Mouse (Mus musculus) limb, embryonic 12.5 days (tissue): Measurements from ENCODE around the gene Clcn3. TPM values are rescaled to one million over a fixed set of nuclear protein-coding genes. Genes with fewer than 3 reads are reported as not detected.

Experiments
- ATAC-seq: fragments of 200-750 bp; cut with Nextera tagmentation; 2 replicates; pipeline ENCODE4 v1.8.0; 2017; ENCODE audit warnings: low read depth, moderate TSS enrichment; ENCODE audit not compliant: insufficient number of reproducible peaks, insufficient read depth, low FRiP score, low TSS enrichment
- H3K27ac ChIP-seq: fragments of 300-500 bp; sonication (generic); 2 replicates; pipeline ENCODE4 v1.5.1; 2016; ENCODE audit warnings: mild to moderate bottlenecking, moderate library complexity
- H3K27me3 ChIP-seq: fragments of 300-500 bp; sonication (generic); 2 replicates; pipeline ENCODE4 v1.6.1; 2016; ENCODE audit warnings: mild to moderate bottlenecking, moderate library complexity
- H3K36me3 ChIP-seq: fragments of 300-500 bp; sonication (generic); 2 replicates; pipeline ENCODE4 v1.6.1; 2016; ENCODE audit warnings: mild to moderate bottlenecking, moderate library complexity
- H3K4me1 ChIP-seq: fragments of 300-500 bp; sonication (generic); replicated peaks from 2 replicates; pipeline ENCODE4 v1.6.1; 2016
- H3K4me2 ChIP-seq: fragments of 300-500 bp; sonication (generic); 2 replicates; pipeline ENCODE4 v1.6.1; 2016; ENCODE audit warnings: mild to moderate bottlenecking, moderate library complexity
- H3K4me3 ChIP-seq: fragments of 300-500 bp; sonication (generic); replicated peaks from 2 replicates; pipeline ENCODE4 v1.5.1; 2016; ENCODE audit warnings: mild to moderate bottlenecking
- H3K9ac ChIP-seq: fragments of 300-500 bp; sonication (generic); replicated peaks from 2 replicates; pipeline ENCODE4 v1.6.1; 2016; ENCODE audit warnings: mild to moderate bottlenecking, moderate library complexity
- H3K9me3 ChIP-seq: fragments of 300-500 bp; sonication (generic); 2 replicates; pipeline ENCODE4 v1.6.1; 2016; ENCODE audit warnings: mild to moderate bottlenecking, moderate library complexity
- WGBS: fragments of 180-500 bp; shearing (Covaris S2); methylation state at CpG from one replicate; pipeline ENCODE4 v1.1.7; 2016; 5-methylcytosine and 5-hydroxymethylcytosine counted together
- polyA plus RNA-seq: library from polyadenylated mRNA; unstranded; fragments of >200 nt; fragmentation: Nextera tagmentation; extraction: Ambion mirVana; gene quantifications from 2 replicates; pipeline ENCODE4 v1.2.1, GENCODE M21; 2016

The Clcn3 gene
- polyA plus RNA-seq, 1 experiment from 2014 or later = 12.2 TPM

DNA sequence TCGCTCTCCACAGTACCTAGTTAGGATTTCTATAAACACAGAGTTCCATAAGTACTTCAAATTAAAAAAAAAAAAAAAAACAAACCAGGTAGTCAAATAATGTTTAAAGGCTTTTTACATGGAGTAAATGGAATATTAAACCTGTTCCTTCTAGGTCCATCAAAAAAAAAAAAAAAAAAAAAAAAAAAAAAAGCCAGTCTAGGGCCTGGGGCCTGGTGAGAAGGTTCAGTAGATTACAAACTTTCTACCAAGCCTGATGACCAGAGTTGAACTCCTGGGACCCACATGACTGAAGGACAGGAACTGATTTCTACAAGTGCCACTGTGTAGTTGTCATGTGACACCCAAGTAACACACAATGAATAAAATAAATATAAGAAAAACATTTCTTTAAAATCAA, 31.3 kb downstream of the Clcn3 start:
- no peak for ATAC-seq
- H3K27ac ChIP-seq = no peak overlapping the region
- 94% methylated on average over 1 of the region's 1 CpGs for WGBS
- H3K36me3 ChIP-seq = no peaks in the 10 kb centered on the region
- H3K9ac ChIP-seq = no peak overlapping the region
- no peaks in the 10 kb centered on the region for H3K27me3 ChIP-seq
- H3K4me1 ChIP-seq = peaks cover 5% of the 10 kb centered on the region; the same call in 1 of the 2 replicates
- no peak overlapping the region for H3K4me3 ChIP-seq
- H3K4me2 ChIP-seq = no peak overlapping the region
- H3K9me3 ChIP-seq = no peaks in the 10 kb centered on the region

DNA sequence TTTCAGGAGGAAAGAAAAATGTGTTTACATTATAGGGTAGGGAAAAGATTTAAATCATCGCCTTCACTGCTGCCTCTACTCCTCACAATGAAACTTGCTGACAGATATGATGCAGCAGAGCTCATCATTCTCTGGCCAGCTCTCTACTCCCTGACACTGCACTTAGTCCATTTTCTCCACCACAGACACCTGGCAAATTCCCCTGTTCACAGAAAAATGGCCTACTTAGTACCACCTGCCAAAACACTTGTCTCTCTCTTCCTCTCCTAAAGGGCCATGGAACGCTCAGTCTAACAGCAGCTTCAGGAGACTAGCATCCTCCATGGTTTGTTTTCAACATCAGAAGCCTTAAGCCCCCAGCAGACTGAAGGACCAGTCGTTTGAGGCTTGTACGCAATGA, 31.8 kb downstream of the Clcn3 start:
- Histone ChIP-seq H3K36me3 (no peaks in the 10 kb centered on the region), H3K4me1 (peaks cover 5% of the 10 kb centered on the region; the same call in 1 of the 2 replicates), H3K27me3 (no peaks in the 10 kb centered on the region), H3K4me2 (no peak overlapping the region), H3K9me3 (no peaks in the 10 kb centered on the region), H3K27ac (no peak overlapping the region), H3K4me3 (no peak overlapping the region), H3K9ac (no peak overlapping the region)
- 74% methylated on average over 4 of the region's 4 CpGs for WGBS
- ATAC-seq = no peak

DNA sequence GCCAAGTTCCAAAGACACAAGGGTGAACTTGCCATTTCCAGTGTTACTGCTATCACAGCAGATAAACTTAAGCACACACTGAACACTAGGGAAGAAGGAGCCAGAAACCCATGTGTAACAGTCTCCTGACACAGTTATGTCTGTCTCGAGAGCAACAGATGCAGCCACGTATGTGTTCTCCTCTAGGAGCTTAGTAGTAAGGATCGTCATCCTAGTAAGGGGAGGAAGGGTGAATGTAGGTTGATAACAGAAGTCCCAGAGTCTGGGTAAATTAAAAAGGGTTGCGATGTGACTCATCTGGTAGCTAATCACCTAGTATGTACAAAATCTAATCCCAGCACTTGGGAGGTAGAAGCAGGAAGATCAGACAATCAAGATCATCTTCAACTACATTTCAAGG, 33.2 kb downstream of the Clcn3 start:
- Histone ChIP-seq H3K9ac (no peak overlapping the region), H3K27me3 (no peaks in the 10 kb centered on the region), H3K4me2 (no peak overlapping the region), H3K27ac (no peak overlapping the region), H3K36me3 (no peaks in the 10 kb centered on the region), H3K9me3 (no peaks in the 10 kb centered on the region), H3K4me3 (no peak overlapping the region), H3K4me1 (peaks cover 5% of the 10 kb centered on the region; the same call in 1 of the 2 replicates)
- ATAC-seq = no peak
- WGBS = 65% methylated on average over 4 of the region's 4 CpGs

DNA sequence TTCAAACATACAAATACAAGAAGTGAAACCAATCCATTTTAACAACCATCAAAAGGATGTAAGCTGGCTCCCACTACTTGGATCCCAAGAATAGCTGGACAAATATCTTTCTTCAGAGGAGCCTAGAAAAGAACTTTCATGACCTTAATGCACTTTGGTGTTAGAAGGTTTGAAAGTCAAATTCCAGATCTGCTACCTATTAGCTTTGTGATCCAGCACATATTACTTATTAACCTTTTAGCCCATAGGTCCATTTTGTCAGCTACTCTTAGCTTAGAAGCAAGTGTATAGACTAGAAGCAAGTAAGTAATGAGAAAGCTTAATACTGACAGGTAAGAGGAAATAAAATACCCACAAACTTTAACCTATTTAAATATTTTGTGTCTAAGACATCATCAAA, 35.6 kb downstream of the Clcn3 start:
- no peak overlapping the region for H3K4me3 ChIP-seq
- H3K4me1 ChIP-seq = 0 out of 2 replicates have a peak, but pooled peaks cover 5% of the 10 kb centered on the region
- 0 out of 2 replicates have a peak, but pooled peaks cover 3% of the 10 kb centered on the region for H3K9me3 ChIP-seq
- H3K4me2 ChIP-seq = no peak overlapping the region
- H3K27me3 ChIP-seq = no peaks in the 10 kb centered on the region
- no peaks in the 10 kb centered on the region for H3K36me3 ChIP-seq
- no peak overlapping the region for H3K27ac ChIP-seq
- no peak for ATAC-seq
- no peak overlapping the region for H3K9ac ChIP-seq

DNA sequence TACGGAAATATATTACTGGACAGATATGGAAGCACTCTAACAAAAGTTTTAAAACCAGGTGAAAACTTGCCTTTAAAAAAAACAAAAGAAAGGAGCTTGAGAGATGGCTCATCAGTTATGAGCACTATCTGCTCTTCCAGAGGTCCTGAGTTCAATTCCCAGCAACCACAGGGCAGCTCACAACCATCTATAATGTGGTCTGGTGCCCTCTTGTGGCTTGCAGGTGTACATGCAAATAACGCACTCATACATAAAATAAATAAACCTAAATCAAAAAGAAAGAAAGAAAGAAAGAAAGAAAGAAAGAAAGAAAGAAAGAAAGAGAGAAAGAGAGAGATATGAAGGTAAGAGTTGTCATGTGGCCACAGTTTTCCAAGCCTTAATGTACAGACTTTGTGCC, 40.2 kb downstream of the Clcn3 start:
- 0 out of 2 replicates have a peak, but pooled peaks cover 3% of the 10 kb centered on the region for H3K9me3 ChIP-seq
- ATAC-seq = no peak
- no peak overlapping the region for H3K4me3 ChIP-seq
- WGBS = 96% methylated on average over 2 of the region's 2 CpGs
- H3K27me3 ChIP-seq = no peaks in the 10 kb centered on the region
- H3K4me2 ChIP-seq = no peak overlapping the region
- H3K9ac ChIP-seq = no peak overlapping the region
- H3K36me3 ChIP-seq = no peaks in the 10 kb centered on the region
- 0 out of 2 replicates have a peak, but pooled peaks cover 5% of the 10 kb centered on the region for H3K4me1 ChIP-seq
- no peak overlapping the region for H3K27ac ChIP-seq

DNA sequence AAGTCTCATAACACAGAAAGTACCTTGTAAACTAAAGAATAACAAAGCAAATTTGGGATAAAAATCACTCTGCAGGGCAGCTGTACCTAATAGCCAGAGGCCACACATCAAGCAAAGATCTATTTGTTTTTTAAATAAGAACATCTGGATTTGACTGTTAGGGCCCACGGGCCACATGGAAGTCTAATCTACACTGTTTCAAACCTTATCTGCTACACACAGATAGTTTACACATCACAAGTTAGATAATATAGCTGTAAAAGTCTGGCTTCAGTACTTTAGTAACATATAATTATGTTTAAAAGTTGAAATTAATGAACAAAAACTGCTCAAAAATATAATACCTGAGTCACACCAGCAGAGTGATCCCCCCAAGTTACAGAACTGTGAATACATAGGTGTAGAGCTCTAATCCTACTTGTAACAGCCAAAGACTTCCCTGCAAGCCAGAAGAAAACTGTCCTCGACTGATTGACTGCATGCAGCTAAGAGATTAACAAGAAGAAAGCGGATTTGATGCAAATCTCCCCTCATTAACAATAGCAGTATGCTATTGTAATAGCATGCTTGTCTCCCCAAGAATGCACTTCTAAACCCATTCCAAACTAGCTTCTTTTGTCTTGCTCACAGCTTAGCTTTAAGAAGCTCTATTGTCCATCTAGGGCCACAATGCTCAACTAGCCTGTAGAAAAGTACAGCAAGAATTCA, 44.2 kb downstream of the Clcn3 start:
- 48% methylated on average over 3 of the region's 3 CpGs for WGBS
- no peaks in the 10 kb centered on the region for H3K27me3 ChIP-seq
- no peak overlapping the region for H3K9ac ChIP-seq
- 0 out of 2 replicates have a peak, but pooled peaks cover 3% of the 10 kb centered on the region for H3K9me3 ChIP-seq
- no peak overlapping the region for H3K27ac ChIP-seq
- no peaks in the 10 kb centered on the region for H3K4me1 ChIP-seq
- peaks cover 4% of the 10 kb centered on the region; the same call in 1 of the 2 replicates for H3K36me3 ChIP-seq
- H3K4me3 ChIP-seq = no peak overlapping the region
- no peak overlapping the region for H3K4me2 ChIP-seq
- ATAC-seq = no peak

DNA sequence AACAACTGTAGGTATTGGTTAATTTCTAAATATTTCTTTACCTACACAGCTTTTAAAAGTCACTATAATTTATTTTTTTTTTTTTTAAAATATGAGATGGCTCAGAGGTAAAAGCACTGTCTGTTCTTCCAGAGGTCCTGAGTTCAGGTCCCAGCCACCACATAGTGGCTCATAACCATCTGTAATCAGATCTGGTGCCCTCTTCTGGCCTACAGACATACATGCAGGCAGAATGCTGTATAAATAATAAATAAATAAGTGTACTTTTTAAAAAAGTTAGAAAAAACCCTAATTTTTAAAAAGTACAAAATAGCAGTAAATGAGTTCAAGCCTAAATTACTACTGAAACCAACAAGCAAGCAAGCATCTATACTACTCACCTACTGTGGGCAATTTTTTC, 49.5 kb downstream of the Clcn3 start:
- H3K4me2 ChIP-seq = no peak overlapping the region
- peaks cover 4% of the 10 kb centered on the region; the same call in 1 of the 2 replicates for H3K36me3 ChIP-seq
- no peaks in the 10 kb centered on the region for H3K4me1 ChIP-seq
- H3K27ac ChIP-seq = no peak overlapping the region
- H3K9ac ChIP-seq = no peak overlapping the region
- H3K27me3 ChIP-seq = no peaks in the 10 kb centered on the region
- no peak for ATAC-seq
- no peaks in the 10 kb centered on the region for H3K9me3 ChIP-seq
- H3K4me3 ChIP-seq = no peak overlapping the region

DNA sequence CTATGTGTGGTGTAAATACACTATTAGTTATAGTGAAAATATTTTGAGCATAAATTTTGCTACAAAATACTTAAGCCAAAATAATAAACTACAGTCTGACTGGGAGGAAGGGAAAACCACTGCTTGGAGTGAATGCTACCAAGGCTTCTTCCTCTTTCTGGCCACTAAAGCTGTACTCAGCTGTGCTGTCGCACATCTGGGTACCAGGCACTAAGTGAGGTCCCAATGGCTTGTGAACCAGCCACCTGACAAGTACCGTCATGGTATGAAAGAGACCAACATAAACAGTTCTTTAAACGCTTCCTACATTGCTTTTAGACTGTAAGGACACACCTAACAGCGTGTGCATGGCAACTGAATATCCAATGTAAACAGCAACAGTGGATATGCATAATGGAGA, 62.9 kb downstream of the Clcn3 start:
- no peak overlapping the region for H3K4me3 ChIP-seq
- ATAC-seq = no peak
- H3K4me1 ChIP-seq = no peaks in the 10 kb centered on the region
- H3K27ac ChIP-seq = no peak overlapping the region
- peaks cover 6% of the 10 kb centered on the region for H3K36me3 ChIP-seq
- H3K27me3 ChIP-seq = no peaks in the 10 kb centered on the region
- H3K9me3 ChIP-seq = no peaks in the 10 kb centered on the region
- 82% methylated on average over 4 of the region's 4 CpGs for WGBS
- H3K9ac ChIP-seq = no peak overlapping the region
- H3K4me2 ChIP-seq = no peak overlapping the region

DNA sequence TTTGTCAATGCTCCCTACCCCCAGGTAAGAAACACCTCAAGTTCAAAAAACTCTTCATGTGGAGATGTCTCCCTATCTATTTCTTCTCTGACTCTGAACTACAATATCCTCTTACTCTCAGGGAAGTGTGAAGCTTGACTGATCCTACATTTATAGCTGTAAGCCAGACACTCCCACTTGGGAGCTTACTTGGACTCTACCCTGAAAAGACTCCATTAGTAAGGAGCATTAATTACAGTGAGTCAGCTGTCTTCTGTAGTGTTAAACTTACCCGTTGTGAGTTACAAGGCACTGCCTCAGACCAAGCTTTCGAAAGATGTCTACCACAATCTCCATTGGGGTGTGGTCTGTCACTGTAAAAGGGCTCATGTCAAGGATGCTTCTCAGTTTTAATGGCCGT, 64.0 kb downstream of the Clcn3 start:
- H3K36me3 ChIP-seq = peaks cover 6% of the 10 kb centered on the region
- no peaks in the 10 kb centered on the region for H3K4me1 ChIP-seq
- H3K4me3 ChIP-seq = no peak overlapping the region
- ATAC-seq = no peak
- no peak overlapping the region for H3K4me2 ChIP-seq
- no peaks in the 10 kb centered on the region for H3K9me3 ChIP-seq
- WGBS = 87% methylated on average over 3 of the region's 3 CpGs
- no peaks in the 10 kb centered on the region for H3K27me3 ChIP-seq
- no peak overlapping the region for H3K9ac ChIP-seq
- no peak overlapping the region for H3K27ac ChIP-seq

DNA sequence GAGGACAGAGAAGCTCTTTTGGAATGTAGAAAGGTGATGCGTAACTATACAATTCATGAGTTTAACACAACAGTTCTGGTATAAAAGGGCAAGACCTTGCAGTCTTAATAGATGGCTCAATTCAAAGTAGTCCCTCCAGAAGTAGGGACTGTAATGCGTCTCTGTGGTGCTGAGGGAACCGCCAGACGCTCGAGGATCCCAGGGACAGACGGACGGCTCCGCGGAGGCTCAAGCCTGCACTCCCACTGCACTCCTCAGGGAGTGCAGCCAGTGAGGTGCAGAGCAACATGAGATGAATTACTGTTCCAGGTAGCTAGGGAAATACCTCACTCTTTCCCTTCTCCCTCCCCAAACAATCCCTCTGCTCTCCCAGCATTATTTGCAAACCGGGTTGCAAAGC, 70.5 kb downstream of the Clcn3 start:
- Histone ChIP-seq H3K36me3 (peaks cover 17% of the 10 kb centered on the region), H3K27ac (no peak overlapping the region), H3K9ac (no peak overlapping the region), H3K4me1 (no peaks in the 10 kb centered on the region), H3K4me2 (no peak overlapping the region), H3K27me3 (no peaks in the 10 kb centered on the region), H3K9me3 (no peaks in the 10 kb centered on the region), H3K4me3 (no peak overlapping the region)
- no peak for ATAC-seq
- WGBS = 48% methylated on average over 10 of the region's 10 CpGs

DNA sequence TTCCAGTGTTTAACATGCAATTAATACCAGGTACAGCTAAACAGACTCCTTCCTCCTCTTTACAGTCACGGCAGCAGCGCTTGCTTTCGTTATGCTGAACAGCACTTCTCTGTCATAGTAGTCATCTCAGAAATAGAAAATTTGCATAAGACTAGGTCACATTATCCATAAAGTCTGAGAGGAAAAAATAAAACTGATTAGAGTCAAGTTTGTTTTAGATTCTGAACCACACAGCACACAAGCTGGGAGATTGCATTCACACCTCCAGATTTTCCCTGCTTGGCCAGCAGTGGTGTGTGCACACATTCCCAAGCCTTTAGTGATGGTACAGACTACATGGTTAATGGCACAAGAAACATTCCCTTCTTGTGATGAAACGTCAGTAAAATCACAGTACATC, 71.0 kb downstream of the Clcn3 start:
- no peak overlapping the region for H3K4me2 ChIP-seq
- H3K36me3 ChIP-seq = peaks cover 19% of the 10 kb centered on the region
- no peak overlapping the region for H3K27ac ChIP-seq
- no peaks in the 10 kb centered on the region for H3K27me3 ChIP-seq
- WGBS = 79% methylated on average over 4 of the region's 4 CpGs
- ATAC-seq = no peak
- no peak overlapping the region for H3K9ac ChIP-seq
- no peak overlapping the region for H3K4me3 ChIP-seq
- H3K9me3 ChIP-seq = no peaks in the 10 kb centered on the region
- H3K4me1 ChIP-seq = no peaks in the 10 kb centered on the region

DNA sequence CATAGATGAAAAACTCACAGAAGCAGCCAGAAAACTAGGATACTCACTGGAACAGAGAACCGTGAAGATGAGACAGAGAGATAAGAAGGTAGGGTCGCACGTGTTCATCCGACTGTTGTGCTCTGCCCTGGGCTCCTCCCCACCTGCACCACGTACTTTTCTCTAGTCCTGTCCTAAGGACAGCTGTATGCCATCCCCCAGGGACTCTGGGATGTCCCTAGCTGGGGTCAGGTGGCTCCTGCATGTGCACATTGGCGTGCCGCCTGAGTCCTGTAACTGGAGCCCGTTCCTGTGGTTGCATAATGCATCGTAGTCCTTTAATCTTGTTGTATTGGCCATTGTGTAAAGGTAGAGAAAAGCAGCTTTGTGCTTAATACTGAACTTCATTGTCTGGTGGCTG, 83.0 kb downstream of the Clcn3 start:
- no peak for ATAC-seq
- 83% methylated on average over 9 of the region's 9 CpGs for WGBS
- H3K9ac ChIP-seq = no peak overlapping the region
- H3K4me3 ChIP-seq = no peak overlapping the region
- H3K9me3 ChIP-seq = no peaks in the 10 kb centered on the region
- no peak overlapping the region for H3K4me2 ChIP-seq
- peaks cover 41% of the 10 kb centered on the region for H3K36me3 ChIP-seq
- no peaks in the 10 kb centered on the region for H3K4me1 ChIP-seq
- H3K27me3 ChIP-seq = no peaks in the 10 kb centered on the region
- no peak overlapping the region for H3K27ac ChIP-seq
